Mouse (Mus musculus): ENCODE measurements around the gene Ska3. TPM values are rescaled to one million over a fixed set of nuclear protein-coding genes. Genes with fewer than 3 reads are reported as not detected.
A peak's percentile ranks its signal among the peaks of the same experiment; 100 is the strongest.

Gene Ska3
- polyA plus RNA-seq, 1 experiment = 51.8 TPM

DNA sequence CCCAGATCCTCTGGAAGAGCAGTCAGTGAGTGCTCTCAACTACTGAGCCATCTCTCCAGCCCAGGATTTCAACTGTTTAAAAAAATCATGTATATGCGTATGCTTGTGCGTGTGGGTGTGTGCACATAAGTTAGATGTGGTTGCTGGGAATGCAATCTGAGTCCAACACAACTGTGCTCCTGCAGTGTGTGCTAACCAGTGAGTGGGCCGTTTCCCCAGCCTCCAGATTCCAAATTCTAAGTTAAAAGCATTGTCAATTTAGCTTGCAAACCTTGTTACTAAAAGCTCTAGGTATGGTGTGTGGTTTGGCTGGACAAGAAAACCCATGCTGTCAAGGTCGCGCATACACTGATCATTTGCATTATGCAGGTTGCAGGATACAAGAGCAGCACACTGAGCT lies 14.1 kb downstream of the Ska3 start:
- Histone ChIP-seq H3K4me1 (ENCODE audit: control insufficient read depth, insufficient read depth, low read length) (no peaks in the 10 kb centered on the region), H3K36me3 (ENCODE audit: control insufficient read depth, insufficient read depth, low read length, poor library complexity, severe bottlenecking) (peaks cover 41% of the 10 kb centered on the region), H3K4me3 (ENCODE audit: low read depth, low read length) (no peak overlapping the region), H3K9ac (ENCODE audit: low read depth, poor library complexity, severe bottlenecking) (no peak overlapping the region), H3K27me3 (ENCODE audit: control insufficient read depth, insufficient read depth, low read length, poor library complexity, severe bottlenecking) (no peaks in the 10 kb centered on the region), H3K27ac (ENCODE audit: insufficient read depth, low read length) (no peak overlapping the region), H3K9me3 (replicated peaks; ENCODE audit: control insufficient read depth, insufficient read depth, low read length, poor library complexity, severe bottlenecking) (no peaks in the 10 kb centered on the region)
- no peak for TF ChIP-seq POLR2A (IDR thresholded peaks at IDR 0.05; ENCODE audit: insufficient read depth, low read length)
- no peak for TF ChIP-seq CTCF (IDR thresholded peaks at IDR 0.05; ENCODE audit: low read depth, low read length)
- no peak for TF ChIP-seq EP300 (IDR thresholded peaks at IDR 0.05; ENCODE audit: insufficient read depth, low read depth, low read length)

- Histone ChIP-seq H3K4me3 (ENCODE audit: low read depth, low read length) (no peak overlapping the region), H3K9me3 (replicated peaks; ENCODE audit: control insufficient read depth, insufficient read depth, low read length, poor library complexity, severe bottlenecking) (no peaks in the 10 kb centered on the region), H3K27me3 (ENCODE audit: control insufficient read depth, insufficient read depth, low read length, poor library complexity, severe bottlenecking) (no peaks in the 10 kb centered on the region), H3K36me3 (ENCODE audit: control insufficient read depth, insufficient read depth, low read length, poor library complexity, severe bottlenecking) (peaks cover 47% of the 10 kb centered on the region), H3K9ac (ENCODE audit: low read depth, poor library complexity, severe bottlenecking) (no peak overlapping the region), H3K27ac (ENCODE audit: insufficient read depth, low read length) (no peak overlapping the region), H3K4me1 (ENCODE audit: control insufficient read depth, insufficient read depth, low read length) (no peaks in the 10 kb centered on the region)
- no peak for TF ChIP-seq EP300 (IDR thresholded peaks at IDR 0.05; ENCODE audit: insufficient read depth, low read depth, low read length)
- no peak for TF ChIP-seq POLR2A (IDR thresholded peaks at IDR 0.05; ENCODE audit: insufficient read depth, low read length)
- TF ChIP-seq CTCF (IDR thresholded peaks at IDR 0.05; ENCODE audit: low read depth, low read length) = no peak
Measured at GRCm38 (mm10) chr14:57810886-57811285, 15.1 kb downstream of the Ska3 start.

DNA sequence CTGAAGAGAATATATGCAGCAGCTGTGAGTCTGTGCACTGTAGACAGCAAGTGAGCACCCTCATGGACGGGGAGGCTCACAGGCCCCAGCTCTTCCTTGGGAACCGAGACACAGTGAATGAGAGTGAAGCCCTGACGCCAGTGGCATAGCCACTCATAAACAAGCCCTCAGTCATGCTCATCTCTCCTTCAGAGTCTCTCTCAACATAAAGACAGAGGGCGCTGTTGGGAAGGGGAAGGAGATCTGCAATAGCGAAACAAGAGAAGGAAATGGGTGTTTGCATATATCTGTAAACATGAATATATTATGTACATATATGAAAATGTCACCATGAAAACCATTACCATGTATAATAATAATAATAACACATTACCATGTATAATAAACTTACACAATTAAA lies 17.4 kb downstream of the Ska3 start:
- Histone ChIP-seq H3K27ac (ENCODE audit: insufficient read depth, low read length) (no peak overlapping the region), H3K4me1 (ENCODE audit: control insufficient read depth, insufficient read depth, low read length) (no peaks in the 10 kb centered on the region), H3K4me3 (ENCODE audit: low read depth, low read length) (no peak overlapping the region), H3K27me3 (ENCODE audit: control insufficient read depth, insufficient read depth, low read length, poor library complexity, severe bottlenecking) (no peaks in the 10 kb centered on the region), H3K36me3 (ENCODE audit: control insufficient read depth, insufficient read depth, low read length, poor library complexity, severe bottlenecking) (peaks cover 61% of the 10 kb centered on the region), H3K9ac (ENCODE audit: low read depth, poor library complexity, severe bottlenecking) (no peak overlapping the region), H3K9me3 (replicated peaks; ENCODE audit: control insufficient read depth, insufficient read depth, low read length, poor library complexity, severe bottlenecking) (no peaks in the 10 kb centered on the region)
- TF ChIP-seq POLR2A (IDR thresholded peaks at IDR 0.05; ENCODE audit: insufficient read depth, low read length) (no peak), EP300 (IDR thresholded peaks at IDR 0.05; ENCODE audit: insufficient read depth, low read depth, low read length) (no peak), CTCF (IDR thresholded peaks at IDR 0.05; ENCODE audit: low read depth, low read length) (peak; percentile 14)

DNA sequence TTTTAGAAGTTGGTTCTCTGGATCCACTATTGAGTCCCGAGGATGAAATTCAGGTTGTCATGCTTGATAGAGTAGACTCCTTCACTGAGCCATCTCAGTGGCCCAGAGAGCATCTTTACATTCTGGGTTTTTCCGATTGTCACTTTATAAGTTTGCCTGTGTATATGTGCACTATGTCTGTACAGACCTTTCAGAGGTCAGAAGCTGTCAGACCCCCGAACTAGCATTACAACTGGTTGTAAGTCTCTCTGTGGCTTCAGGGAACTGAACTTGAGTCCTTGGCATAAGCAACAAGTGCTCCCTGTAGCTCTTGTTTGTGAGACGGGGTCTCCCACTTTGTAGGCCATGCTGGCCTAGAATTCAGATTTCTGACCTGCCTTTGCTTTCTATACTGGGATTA lies 22.3 kb downstream of the Ska3 start:
- Histone ChIP-seq H3K9ac (ENCODE audit: low read depth, poor library complexity, severe bottlenecking) (no peak overlapping the region), H3K36me3 (ENCODE audit: control insufficient read depth, insufficient read depth, low read length, poor library complexity, severe bottlenecking) (peaks cover 64% of the 10 kb centered on the region), H3K9me3 (replicated peaks; ENCODE audit: control insufficient read depth, insufficient read depth, low read length, poor library complexity, severe bottlenecking) (no peaks in the 10 kb centered on the region), H3K4me1 (ENCODE audit: control insufficient read depth, insufficient read depth, low read length) (no peaks in the 10 kb centered on the region), H3K27ac (ENCODE audit: insufficient read depth, low read length) (no peak overlapping the region), H3K4me3 (ENCODE audit: low read depth, low read length) (no peak overlapping the region), H3K27me3 (ENCODE audit: control insufficient read depth, insufficient read depth, low read length, poor library complexity, severe bottlenecking) (no peaks in the 10 kb centered on the region)
- TF ChIP-seq EP300 (IDR thresholded peaks at IDR 0.05; ENCODE audit: insufficient read depth, low read depth, low read length) (no peak), POLR2A (IDR thresholded peaks at IDR 0.05; ENCODE audit: insufficient read depth, low read length) (no peak), CTCF (IDR thresholded peaks at IDR 0.05; ENCODE audit: low read depth, low read length) (no peak)

- Histone ChIP-seq H3K4me3 (ENCODE audit: low read depth, low read length) (peak within 1 kb of the TSS; percentile 90), H3K36me3 (ENCODE audit: control insufficient read depth, insufficient read depth, low read length, poor library complexity, severe bottlenecking) (peaks cover 20% of the 10 kb centered on the region), H3K4me1 (ENCODE audit: control insufficient read depth, insufficient read depth, low read length) (no peaks in the 10 kb centered on the region), H3K9ac (ENCODE audit: low read depth, poor library complexity, severe bottlenecking) (peak within 1 kb of the TSS; percentile 61), H3K9me3 (replicated peaks; ENCODE audit: control insufficient read depth, insufficient read depth, low read length, poor library complexity, severe bottlenecking) (no peaks in the 10 kb centered on the region), H3K27ac (ENCODE audit: insufficient read depth, low read length) (peak within 1 kb of the TSS; percentile 70), H3K27me3 (ENCODE audit: control insufficient read depth, insufficient read depth, low read length, poor library complexity, severe bottlenecking) (no peaks in the 10 kb centered on the region)
- TF ChIP-seq CTCF (IDR thresholded peaks at IDR 0.05; ENCODE audit: low read depth, low read length) = no peak
- peak; percentile 69 for TF ChIP-seq POLR2A (IDR thresholded peaks at IDR 0.05; ENCODE audit: insufficient read depth, low read length)
Measured at GRCm38 (mm10) chr14:57797991-57798931, 27.7 kb downstream of the Ska3 start, which contains the start of gene Sap18. Gene Sap18 (plus strand): TSS chr14:57798180.

DNA sequence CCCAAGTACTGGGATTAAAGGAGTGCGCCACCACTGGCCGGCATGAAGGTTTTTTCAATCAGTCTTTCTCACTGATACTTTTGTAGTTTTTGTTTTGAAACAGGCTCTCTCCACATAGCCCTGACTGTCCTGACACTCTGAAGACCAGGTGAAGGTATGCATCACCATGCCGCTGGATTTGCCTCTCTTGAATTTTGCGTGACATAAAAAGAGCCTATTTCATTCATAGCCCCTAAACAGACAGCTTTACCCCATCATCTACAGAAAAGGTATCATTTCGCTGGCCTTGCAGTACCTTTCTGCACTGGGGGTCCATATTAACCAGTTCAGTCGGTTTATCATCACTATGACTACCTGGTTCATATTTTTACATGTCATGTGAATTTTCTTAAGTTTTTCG lies 28.4 kb downstream of the Ska3 start:
- no peak for TF ChIP-seq POLR2A (IDR thresholded peaks at IDR 0.05; ENCODE audit: insufficient read depth, low read length)
- peak; percentile 3 for TF ChIP-seq CTCF (IDR thresholded peaks at IDR 0.05; ENCODE audit: low read depth, low read length)
- TF ChIP-seq EP300 (IDR thresholded peaks at IDR 0.05; ENCODE audit: insufficient read depth, low read depth, low read length) = no peak
- Histone ChIP-seq H3K9ac (ENCODE audit: low read depth, poor library complexity, severe bottlenecking) (peak overlapping the region; percentile 24), H3K27me3 (ENCODE audit: control insufficient read depth, insufficient read depth, low read length, poor library complexity, severe bottlenecking) (no peaks in the 10 kb centered on the region), H3K9me3 (replicated peaks; ENCODE audit: control insufficient read depth, insufficient read depth, low read length, poor library complexity, severe bottlenecking) (no peaks in the 10 kb centered on the region), H3K27ac (ENCODE audit: insufficient read depth, low read length) (peak overlapping the region; percentile 70), H3K4me1 (ENCODE audit: control insufficient read depth, insufficient read depth, low read length) (no peaks in the 10 kb centered on the region), H3K4me3 (ENCODE audit: low read depth, low read length) (peak overlapping the region; percentile 44), H3K36me3 (ENCODE audit: control insufficient read depth, insufficient read depth, low read length, poor library complexity, severe bottlenecking) (peaks cover 13% of the 10 kb centered on the region)

Measured in ES-Bruce4 (cell line).